21 mouse cellular contexts compared by ENCODE assay signal in genomic region chr19:7236011-7236410, GRCm38 (mm10). TPM values are rescaled to one million over a fixed set of nuclear protein-coding genes. Genes with fewer than 3 reads are reported as not detected.
DNase-seq lines count a peak whose midpoint lies in the region; ATAC-seq lines count a peak whose summit lies in the region.
"Had no signal": no experiment of that assay in that cellular context is flagged by ENCODE, and none has a peak within 500 bp of the region (broad histone marks: within the 10 kb centered on the region; RNA-seq: fewer than 3 reads in every experiment).

No protein-coding gene starts in this region.

- no peaks in the 10 kb centered on the region for H3K9me3 ChIP-seq in forebrain, embryonic 13.5 days (replicated peaks)
- H3K9me3 ChIP-seq in forebrain, embryonic 10.5 days = no peaks in the 10 kb centered on the region
- H3K9me3 ChIP-seq in kidney, embryonic 15.5 days (replicated peaks) = no peaks in the 10 kb centered on the region
- no peaks in the 10 kb centered on the region for H3K9me3 ChIP-seq in kidney, embryonic 14.5 days (ENCODE audit: control insufficient read depth, low read length)
- no peaks in the 10 kb centered on the region for H3K9me3 ChIP-seq in neural tube, embryonic 14.5 days (ENCODE audit: control insufficient read depth, low read length)
- H3K9me3 ChIP-seq: embryonic facial prominence, embryonic 13.5 days; hindbrain, embryonic 12.5 days; hindbrain, embryonic 15.5 days had no signal

- no peak overlapping the region for H3K27ac ChIP-seq in forebrain, embryonic 13.5 days
- H3K27ac ChIP-seq in forebrain, embryonic 10.5 days = no peak overlapping the region
- no peak overlapping the region for H3K27ac ChIP-seq in kidney, embryonic 15.5 days
- no peak overlapping the region for H3K27ac ChIP-seq in kidney, embryonic 14.5 days (ENCODE audit: low read depth, low read length)
- no peak overlapping the region for H3K27ac ChIP-seq in neural tube, embryonic 14.5 days (ENCODE audit: low read depth, low read length)
- H3K27ac ChIP-seq: embryonic facial prominence, embryonic 13.5 days; gastrocnemius, adult 2 months; hindbrain, embryonic 12.5 days; hindbrain, embryonic 15.5 days had no signal

- no peaks in the 10 kb centered on the region for H3K27me3 ChIP-seq in forebrain, embryonic 13.5 days
- H3K27me3 ChIP-seq in forebrain, embryonic 10.5 days (ENCODE audit: poor library complexity, severe bottlenecking) = no peaks in the 10 kb centered on the region
- no peaks in the 10 kb centered on the region for H3K27me3 ChIP-seq in kidney, embryonic 15.5 days
- no peaks in the 10 kb centered on the region for H3K27me3 ChIP-seq in kidney, embryonic 14.5 days (ENCODE audit: control insufficient read depth, insufficient read depth, low read length)
- H3K27me3 ChIP-seq in neural tube, embryonic 14.5 days (ENCODE audit: control insufficient read depth, insufficient read depth, low read length) = no peaks in the 10 kb centered on the region
- H3K27me3 ChIP-seq: embryonic facial prominence, embryonic 13.5 days; hindbrain, embryonic 12.5 days; hindbrain, embryonic 15.5 days had no signal

- no peak for ATAC-seq in forebrain, embryonic 13.5 days
- no peak for ATAC-seq in kidney, embryonic 15.5 days (replicated peaks; ENCODE audit: low FRiP score)
- no peak for ATAC-seq in kidney, embryonic 14.5 days (ENCODE audit: low FRiP score, low TSS enrichment)
- no peak for ATAC-seq in neural tube, embryonic 14.5 days (ENCODE audit: low read depth)
- ATAC-seq: CD4-positive, CD25-positive, alpha-beta regulatory T cell, adult 4 months; forebrain, postnatal 0 days had no signal

- DNase-seq in forebrain, embryonic 10.5 days (ENCODE audit: extremely low spot score, low spot score) = no peak
- DNase-seq in neural tube, embryonic 10.5 days (ENCODE audit: extremely low spot score, low spot score) = no peak
- DNase-seq: adrenal gland, adult 2 months; adrenal gland, postnatal 14 days; cerebellum, adult 11 months; cerebellum, adult 2 months; cerebellum, adult 9-11 months; cerebellum, postnatal 25 days; forebrain, postnatal 0 days; gastrocnemius, postnatal 14 days; heart, adult 11 months had no signal

- H3K36me3 ChIP-seq in forebrain, embryonic 13.5 days (ENCODE audit: poor library complexity, severe bottlenecking) = peaks cover 53% of the 10 kb centered on the region
- H3K36me3 ChIP-seq in forebrain, embryonic 10.5 days (replicated peaks) = peaks cover 79% of the 10 kb centered on the region
- peaks cover 53% of the 10 kb centered on the region for H3K36me3 ChIP-seq in kidney, embryonic 15.5 days
- H3K36me3 ChIP-seq in kidney, embryonic 14.5 days (ENCODE audit: control insufficient read depth, insufficient read depth, low read length) = peaks cover 50% of the 10 kb centered on the region
- no peaks in the 10 kb centered on the region for H3K36me3 ChIP-seq in neural tube, embryonic 14.5 days (ENCODE audit: control insufficient read depth, insufficient read depth, low read length)

- H3K4me3 ChIP-seq in forebrain, embryonic 13.5 days = no peak overlapping the region
- H3K4me3 ChIP-seq in forebrain, embryonic 10.5 days = no peak overlapping the region
- H3K4me3 ChIP-seq in kidney, embryonic 15.5 days (replicated peaks) = no peak overlapping the region
- H3K4me3 ChIP-seq in kidney, embryonic 14.5 days (ENCODE audit: low read length) = no peak overlapping the region
- H3K4me3 ChIP-seq in neural tube, embryonic 14.5 days (ENCODE audit: low read depth, low read length) = no peak overlapping the region
- H3K4me3 ChIP-seq: embryonic facial prominence, embryonic 13.5 days; gastrocnemius, adult 2 months; hindbrain, embryonic 12.5 days; hindbrain, embryonic 15.5 days had no signal

- H3K9ac ChIP-seq in forebrain, embryonic 13.5 days = 0 out of 2 replicates have a peak overlapping the region, but pooled peaks have one; percentile 43
- 0 out of 2 replicates have a peak overlapping the region, but pooled peaks have one; percentile 14 for H3K9ac ChIP-seq in kidney, embryonic 15.5 days
- H3K9ac ChIP-seq in kidney, embryonic 14.5 days (ENCODE audit: low read depth, low read length) = no peak overlapping the region
- 0 out of 2 replicates have a peak overlapping the region, but pooled peaks have one; percentile 7 for H3K9ac ChIP-seq in neural tube, embryonic 14.5 days (replicated peaks; ENCODE audit: low read depth, low read length)
- H3K9ac ChIP-seq: forebrain, postnatal 0 days; hindbrain, embryonic 12.5 days; hindbrain, embryonic 15.5 days had no signal

- 90% methylated on average over 2 of the region's 2 CpGs for WGBS in forebrain, embryonic 13.5 days
- 93% methylated on average over 2 of the region's 2 CpGs for WGBS in forebrain, embryonic 10.5 days
- WGBS in kidney, embryonic 15.5 days = 76% methylated on average over 2 of the region's 2 CpGs
- WGBS in kidney, embryonic 14.5 days = 92% methylated on average over 2 of the region's 2 CpGs
- 89% methylated on average over 2 of the region's 2 CpGs for WGBS in neural tube, embryonic 14.5 days

- no peak overlapping the region for H3K4me2 ChIP-seq in forebrain, embryonic 13.5 days
- no peak overlapping the region for H3K4me2 ChIP-seq in kidney, embryonic 15.5 days
- H3K4me2 ChIP-seq in kidney, embryonic 14.5 days (replicated peaks; ENCODE audit: low read depth, low read length) = no peak overlapping the region
- no peak overlapping the region for H3K4me2 ChIP-seq in neural tube, embryonic 14.5 days (ENCODE audit: low read depth, low read length)
- H3K4me2 ChIP-seq: embryonic facial prominence, embryonic 13.5 days; heart, embryonic 11.5 days; hindbrain, embryonic 12.5 days; hindbrain, embryonic 15.5 days had no signal

- peaks cover 41% of the 10 kb centered on the region for H3K4me1 ChIP-seq in forebrain, embryonic 13.5 days
- H3K4me1 ChIP-seq in forebrain, embryonic 10.5 days = peaks cover 32% of the 10 kb centered on the region
- peaks cover 33% of the 10 kb centered on the region for H3K4me1 ChIP-seq in kidney, embryonic 15.5 days
- H3K4me1 ChIP-seq in kidney, embryonic 14.5 days (ENCODE audit: control insufficient read depth, insufficient read depth, low read length) = peaks cover 7% of the 10 kb centered on the region
- peaks cover 8% of the 10 kb centered on the region for H3K4me1 ChIP-seq in neural tube, embryonic 14.5 days (ENCODE audit: control insufficient read depth, insufficient read depth, low read length)

RNA-seq across cellular contexts. Expression of gene Naa40, which starts 5.0 kb away (rescaled TPM):
- 71.1 and 80.5 TPM in 2 replicates for polyA plus RNA-seq in forebrain, embryonic 13.5 days (2015; fragmentation: Nextera tagmentation; extraction: Ambion mirVana)
- polyA plus RNA-seq in forebrain, embryonic 10.5 days (2016; fragmentation: Nextera tagmentation; extraction: Ambion mirVana) = 106 and 107 TPM in 2 replicates
- 74.6 and 75.3 TPM in 2 replicates for polyA plus RNA-seq in kidney, embryonic 15.5 days (2015; fragmentation: Nextera tagmentation; extraction: Ambion mirVana)
- polyA plus RNA-seq in kidney, embryonic 14.5 days (2014; fragmentation: Nextera tagmentation; extraction: Ambion mirVana) = 57.8 and 90.7 TPM in 2 replicates
- 68.7 and 71.3 TPM in 2 replicates for polyA plus RNA-seq in neural tube, embryonic 14.5 days (2014; fragmentation: Nextera tagmentation; extraction: Ambion mirVana)

RNA-seq across cellular contexts. Expression of gene Cox8a, which starts 18.6 kb away (rescaled TPM):
- 673 and 749 TPM in 2 replicates for polyA plus RNA-seq in forebrain, embryonic 13.5 days (2015; fragmentation: Nextera tagmentation; extraction: Ambion mirVana)
- 862 and 888 TPM in 2 replicates for polyA plus RNA-seq in forebrain, embryonic 10.5 days (2016; fragmentation: Nextera tagmentation; extraction: Ambion mirVana)
- 1,089 and 1,191 TPM in 2 replicates for polyA plus RNA-seq in kidney, embryonic 15.5 days (2015; fragmentation: Nextera tagmentation; extraction: Ambion mirVana)
- 1,171 and 1,487 TPM in 2 replicates for polyA plus RNA-seq in kidney, embryonic 14.5 days (2014; fragmentation: Nextera tagmentation; extraction: Ambion mirVana)
- polyA plus RNA-seq in neural tube, embryonic 14.5 days (2014; fragmentation: Nextera tagmentation; extraction: Ambion mirVana) = 1,130 and 1,330 TPM in 2 replicates

RNA-seq across cellular contexts. Expression of gene Otub1, which starts 29.9 kb away (rescaled TPM):
- 242 and 249 TPM in 2 replicates for polyA plus RNA-seq in forebrain, embryonic 13.5 days (2015; fragmentation: Nextera tagmentation; extraction: Ambion mirVana)
- polyA plus RNA-seq in forebrain, embryonic 10.5 days (2016; fragmentation: Nextera tagmentation; extraction: Ambion mirVana) = 275 and 280 TPM in 2 replicates
- polyA plus RNA-seq in kidney, embryonic 15.5 days (2015; fragmentation: Nextera tagmentation; extraction: Ambion mirVana) = 206 and 224 TPM in 2 replicates
- 237 and 255 TPM in 2 replicates for polyA plus RNA-seq in kidney, embryonic 14.5 days (2014; fragmentation: Nextera tagmentation; extraction: Ambion mirVana)
- 240 and 255 TPM in 2 replicates for polyA plus RNA-seq in neural tube, embryonic 14.5 days (2014; fragmentation: Nextera tagmentation; extraction: Ambion mirVana)

RNA-seq across cellular contexts. Expression of gene Rcor2, which starts 31.1 kb away (rescaled TPM):
- 58.1 and 60.6 TPM in 2 replicates for polyA plus RNA-seq in forebrain, embryonic 13.5 days (2015; fragmentation: Nextera tagmentation; extraction: Ambion mirVana)
- polyA plus RNA-seq in forebrain, embryonic 10.5 days (2016; fragmentation: Nextera tagmentation; extraction: Ambion mirVana) = 61.7 and 64.0 TPM in 2 replicates
- polyA plus RNA-seq in kidney, embryonic 15.5 days (2015; fragmentation: Nextera tagmentation; extraction: Ambion mirVana) = 15.9 and 16.0 TPM in 2 replicates
- 9.8 and 16.0 TPM in 2 replicates for polyA plus RNA-seq in kidney, embryonic 14.5 days (2014; fragmentation: Nextera tagmentation; extraction: Ambion mirVana)
- polyA plus RNA-seq in neural tube, embryonic 14.5 days (2014; fragmentation: Nextera tagmentation; extraction: Ambion mirVana) = 8.4 and 10.8 TPM in 2 replicates
